Mouse (Mus musculus) monocyte, adult 59 days (primary cell): ENCODE results near the gene Mc3r. TPM values are rescaled to one million over a fixed set of nuclear protein-coding genes. Genes with fewer than 3 reads are reported as not detected.

Experiments
- total RNA-seq, 2 experiments: library from RNA; stranded (reverse); gene quantifications; one replicate each; pipeline ENCODE4 v1.2.4; 2023

The Mc3r gene
- not detected for total RNA-seq

GRCm38 (mm10) chr2:172248106-172248764 lies at the start of gene Mc3r:
TSS of gene Mc3r (plus strand) at chr2:172248492.

Other genes with a start within 250 kb of the Mc3r start
- not detected for gene Cbln4, start 205.0 kb upstream of the Mc3r start, total RNA-seq
- gene Fam210b, start 97.1 kb downstream of the Mc3r start, total RNA-seq, result 10 to 100 TPM in 1 of 2 experiments, 1 to 10 TPM in 1; 9.6 to 10.7 TPM
- gene Aurka, start 122.0 kb downstream of the Mc3r start, total RNA-seq, result 1 to 10 TPM; 4.7 to 5.2 TPM
- 10 to 100 TPM; 28.4 to 28.7 TPM for gene Cstf1, start 122.2 kb downstream of the Mc3r start, total RNA-seq
- gene Cass4, start 145.3 kb downstream of the Mc3r start, total RNA-seq, result 10 to 100 TPM; 13.3 to 15.2 TPM
- 100 to 1,000 TPM in 1 of 2 experiments, 10 to 100 TPM in 1; 95.4 to 103 TPM for gene Rtf2, start 192.1 kb downstream of the Mc3r start, total RNA-seq
- not detected for gene Gcnt7, start 210.1 kb downstream of the Mc3r start, total RNA-seq
- 1 to 10 TPM; 3.5 to 6.0 TPM for gene Fam209, start 224.0 kb downstream of the Mc3r start, total RNA-seq